Mouse (Mus musculus) forebrain, embryonic 14.5 days (tissue): Measurements from ENCODE around the gene Abcb11. TPM values are rescaled to one million over a fixed set of nuclear protein-coding genes. Genes with fewer than 3 reads are reported as not detected.
A peak's percentile ranks its signal among the peaks of the same experiment; 100 is the strongest.

Source experiments
- ATAC-seq: fragments of 200-750 bp; cut with Nextera tagmentation; 2 replicates; pipeline ENCODE4 v1.8.0; 2017; ENCODE audit warnings: mild to moderate bottlenecking, moderate library complexity
- DNase-seq: peaks from one replicate; pipeline ENCODE4 v3.0.0-alpha.2; 2015; ENCODE audit warnings: low spot score
- H3K27ac ChIP-seq: fragments of 300-500 bp; sonication (generic); 2 replicates; pipeline ENCODE4 v1.5.1; 2014; ENCODE audit warnings: low read depth, mild to moderate bottlenecking, control low read depth, low read length, moderate library complexity
- H3K27me3 ChIP-seq: fragments of 300-500 bp; sonication (generic); replicated peaks from 2 replicates; pipeline ENCODE4 v1.6.1; 2014; ENCODE audit warnings: low read length, control low read depth, mixed read lengths; ENCODE audit not compliant: control insufficient read depth, insufficient read depth
- H3K36me3 ChIP-seq: fragments of 300-500 bp; sonication (generic); 2 replicates; pipeline ENCODE4 v1.6.1; 2014; ENCODE audit warnings: low read length, control low read depth; ENCODE audit not compliant: control insufficient read depth, insufficient read depth
- H3K4me1 ChIP-seq: fragments of 300-500 bp; sonication (generic); 2 replicates; pipeline ENCODE4 v1.6.1; 2014; ENCODE audit warnings: antibody characterized with exemption, low read length, control low read depth; ENCODE audit not compliant: control insufficient read depth, insufficient read depth
- H3K4me2 ChIP-seq: fragments of 300-500 bp; sonication (generic); 2 replicates; pipeline ENCODE4 v1.6.1; 2014; ENCODE audit warnings: mild to moderate bottlenecking, control low read depth, low read length
- H3K4me3 ChIP-seq: fragments of 300-500 bp; sonication (generic); 2 replicates; pipeline ENCODE4 v1.5.1; 2014; ENCODE audit warnings: low read depth, low read length, control low read depth
- H3K9ac ChIP-seq: fragments of 300-500 bp; sonication (generic); 2 replicates; pipeline ENCODE4 v1.6.1; 2014; ENCODE audit warnings: mild to moderate bottlenecking, low read length, control low read depth, moderate library complexity
- H3K9me3 ChIP-seq: fragments of 300-500 bp; sonication (generic); replicated peaks from 2 replicates; pipeline ENCODE4 v1.6.1; 2016; ENCODE audit warnings: low read length, control low read depth, mixed read lengths; ENCODE audit not compliant: control insufficient read depth
- WGBS: fragments of 180-500 bp; shearing (Covaris S2); extraction: QIAGEN DNeasy Blood & Tissue Kit; methylation state at CpG from one replicate; pipeline ENCODE4 v1.1.7; 2014; 5-methylcytosine and 5-hydroxymethylcytosine counted together
- polyA plus RNA-seq: library from polyadenylated mRNA; unstranded; fragments of >200 nt; fragmentation: Nextera tagmentation; extraction: Ambion mirVana; gene quantifications from 2 replicates; pipeline ENCODE4 v1.2.1, GENCODE M21; 2014

Abcb11 gene
- polyA plus RNA-seq, 1 experiment from 2014 or later = 0.04 TPM

DNA sequence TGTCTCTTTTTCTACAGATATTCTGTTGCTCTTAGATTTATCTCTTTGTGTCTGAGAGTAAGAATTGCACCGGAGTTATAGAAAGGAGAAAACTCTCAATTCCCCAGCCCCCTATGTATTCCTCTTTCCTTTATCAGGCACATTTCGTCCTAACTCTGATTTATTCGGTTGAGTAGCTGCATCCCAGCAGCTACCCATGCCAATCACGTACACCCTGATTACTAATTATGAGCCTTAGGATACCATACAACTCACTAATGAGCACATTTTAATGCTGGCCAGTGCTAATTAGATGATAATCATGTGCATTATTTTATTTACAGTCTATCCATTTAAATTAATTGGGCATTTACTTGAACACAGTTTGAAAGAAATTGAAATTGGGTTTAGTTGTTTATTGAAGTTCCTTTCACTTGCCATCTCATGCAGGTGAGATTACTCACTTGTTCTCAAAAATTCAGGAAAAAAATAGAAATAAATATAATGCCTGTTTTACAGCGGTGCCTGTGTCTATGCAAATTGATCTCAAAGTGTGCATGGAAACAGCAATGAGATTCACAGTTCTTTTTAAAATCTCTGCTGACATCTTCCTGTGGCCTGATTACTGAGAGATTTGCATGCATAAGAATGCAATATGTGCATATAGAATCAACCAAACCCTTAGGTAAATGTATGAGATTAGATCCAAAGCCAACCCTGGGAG is 107.3 kb downstream of the Abcb11 start:
- H3K9ac ChIP-seq = no peak overlapping the region
- H3K4me2 ChIP-seq = no peak overlapping the region
- H3K4me1 ChIP-seq = no peaks in the 10 kb centered on the region
- H3K36me3 ChIP-seq = no peaks in the 10 kb centered on the region
- H3K9me3 ChIP-seq = no peaks in the 10 kb centered on the region
- ATAC-seq (peak; percentile 97), DNase-seq (peak; percentile 94)
- WGBS = 4% methylated on average over 5 of the region's 5 CpGs
- no peak overlapping the region for H3K4me3 ChIP-seq
- no peaks in the 10 kb centered on the region for H3K27me3 ChIP-seq
- no peak overlapping the region for H3K27ac ChIP-seq

- Histone ChIP-seq H3K9me3 (no peaks in the 10 kb centered on the region), H3K27me3 (no peaks in the 10 kb centered on the region), H3K4me2 (no peak overlapping the region), H3K9ac (no peak overlapping the region), H3K27ac (no peak overlapping the region), H3K4me3 (no peak overlapping the region), H3K36me3 (no peaks in the 10 kb centered on the region), H3K4me1 (no peaks in the 10 kb centered on the region)
- ATAC-seq (no peak), DNase-seq (no peak)
These were observed 110.3 kb downstream of the Abcb11 start for GRCm38 (mm10) chr2:69232101-69232500.

- DNase-seq (no peak), ATAC-seq (no peak)
- WGBS = 90% methylated on average over 2 of the region's 2 CpGs
These were observed 112.3 kb downstream of the Abcb11 start for GRCm38 (mm10) chr2:69230137-69230536.

DNA sequence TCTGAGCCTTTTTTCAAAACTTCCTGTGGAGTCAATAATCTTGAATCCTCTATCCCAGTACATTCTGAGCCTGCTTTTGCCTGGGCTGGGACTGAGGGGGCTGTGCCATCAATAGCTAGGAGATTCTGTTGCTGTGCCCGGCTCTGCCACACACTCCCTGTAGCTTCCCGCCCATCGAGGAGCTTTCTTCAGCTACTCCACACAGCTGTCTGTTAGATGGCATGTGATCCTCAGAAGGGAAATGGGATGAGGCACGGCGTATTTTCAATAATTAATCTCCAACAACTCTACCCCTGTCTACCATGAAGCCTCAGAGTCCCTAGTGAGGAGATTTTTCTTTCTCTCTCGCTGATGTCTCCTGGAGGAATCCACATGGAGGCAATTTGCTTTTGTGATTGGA is 113.8 kb downstream of the Abcb11 start:
- Histone ChIP-seq H3K36me3 (no peaks in the 10 kb centered on the region), H3K9me3 (no peaks in the 10 kb centered on the region), H3K4me3 (no peak overlapping the region), H3K4me1 (no peaks in the 10 kb centered on the region), H3K4me2 (no peak overlapping the region), H3K27me3 (no peaks in the 10 kb centered on the region), H3K27ac (no peak overlapping the region), H3K9ac (no peak overlapping the region)
- 85% methylated on average over 6 of the region's 6 CpGs for whole genome bisulfite sequencing
- ATAC-seq = no peak
- no peak for DNase-seq

More at GRCm38 (mm10) chr2:69230137-69230536, 112.3 kb downstream of the Abcb11 start:
- Histone ChIP-seq H3K36me3 (no peaks in the 10 kb centered on the region), H3K4me1 (no peaks in the 10 kb centered on the region), H3K4me3 (no peak overlapping the region), H3K9me3 (no peaks in the 10 kb centered on the region), H3K27me3 (no peaks in the 10 kb centered on the region), H3K9ac (no peak overlapping the region), H3K4me2 (no peak overlapping the region), H3K27ac (no peak overlapping the region)

DNA sequence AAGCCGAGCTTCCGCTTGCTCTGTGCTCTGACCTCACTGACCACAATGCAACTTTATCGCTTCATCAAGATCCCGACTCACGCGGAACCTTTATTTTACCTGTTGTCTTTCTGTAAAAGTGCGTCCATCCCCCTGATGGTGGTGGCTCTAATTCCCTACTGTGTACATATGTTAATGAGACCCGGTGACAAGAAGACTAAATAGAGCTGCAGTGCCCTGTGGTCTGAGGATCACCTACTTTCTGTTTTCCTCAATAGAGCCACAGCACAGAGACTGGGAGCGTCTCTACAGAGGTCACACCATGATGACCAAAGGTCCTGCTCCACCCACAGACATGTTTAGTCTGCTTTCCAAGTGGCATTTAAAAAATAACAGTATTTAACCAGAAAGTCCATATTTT is 115.5 kb downstream of the Abcb11 start:
- H3K4me2 ChIP-seq = no peak overlapping the region
- no peak for ATAC-seq
- no peaks in the 10 kb centered on the region for H3K27me3 ChIP-seq
- H3K27ac ChIP-seq = no peak overlapping the region
- H3K9ac ChIP-seq = no peak overlapping the region
- no peak for DNase-seq
- H3K4me1 ChIP-seq = no peaks in the 10 kb centered on the region
- no peaks in the 10 kb centered on the region for H3K9me3 ChIP-seq
- 90% methylated on average over 9 of the region's 9 CpGs for WGBS
- H3K36me3 ChIP-seq = no peaks in the 10 kb centered on the region
- no peak overlapping the region for H3K4me3 ChIP-seq

GRCm38 (mm10) chr2:69224724-69225123 is 117.7 kb downstream of the Abcb11 start:
- no peak for ATAC-seq
- no peaks in the 10 kb centered on the region for H3K27me3 ChIP-seq
- H3K27ac ChIP-seq = no peak overlapping the region

GRCm38 (mm10) chr2:69222815-69223214 is 119.6 kb downstream of the Abcb11 start:
- Histone ChIP-seq H3K4me1 (no peaks in the 10 kb centered on the region), H3K27ac (no peak overlapping the region), H3K27me3 (no peaks in the 10 kb centered on the region), H3K9me3 (no peaks in the 10 kb centered on the region), H3K36me3 (no peaks in the 10 kb centered on the region), H3K4me2 (no peak overlapping the region), H3K4me3 (no peak overlapping the region), H3K9ac (no peak overlapping the region)
- ATAC-seq (peak; percentile 69; the same call in 1 of the 2 replicates), DNase-seq (no peak)
- WGBS = 50% methylated on average over 10 of the region's 10 CpGs

More at GRCm38 (mm10) chr2:69224724-69225123, 117.7 kb downstream of the Abcb11 start:
- no peak overlapping the region for H3K9ac ChIP-seq
- H3K4me3 ChIP-seq = no peak overlapping the region
- H3K4me2 ChIP-seq = no peak overlapping the region
- H3K4me1 ChIP-seq = no peaks in the 10 kb centered on the region
- no peaks in the 10 kb centered on the region for H3K36me3 ChIP-seq
- no peak for DNase-seq
- WGBS = 59% methylated on average over 2 of the region's 2 CpGs
- no peaks in the 10 kb centered on the region for H3K9me3 ChIP-seq

DNA sequence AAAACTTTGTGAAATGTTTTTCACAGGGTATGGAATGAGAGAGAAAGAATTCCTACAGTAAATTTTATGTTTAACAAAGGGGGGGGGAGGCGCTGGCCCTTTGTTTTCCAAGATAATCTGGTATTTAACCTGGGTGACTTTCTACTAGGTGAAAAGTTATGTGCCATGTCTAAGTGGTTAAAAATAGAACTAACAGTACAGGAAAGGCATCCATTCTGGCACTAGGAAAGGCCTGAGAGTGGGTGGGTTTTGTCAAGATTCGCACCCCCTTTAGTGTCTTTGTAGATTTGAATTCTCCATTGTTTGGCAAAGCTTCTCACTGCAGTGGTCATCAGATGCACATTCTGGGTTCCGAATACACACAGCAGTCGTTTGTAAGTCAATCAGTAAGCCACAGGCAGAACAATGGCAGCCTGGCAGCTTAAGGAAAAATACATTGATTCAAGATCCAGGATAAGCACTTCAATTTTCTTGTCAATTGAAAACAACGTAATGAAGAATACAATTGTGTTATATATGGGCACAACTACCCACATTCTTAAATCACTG is 120.5 kb downstream of the Abcb11 start:
- Histone ChIP-seq H3K36me3 (no peaks in the 10 kb centered on the region), H3K27me3 (no peaks in the 10 kb centered on the region), H3K27ac (no peak overlapping the region), H3K9ac (no peak overlapping the region), H3K9me3 (no peaks in the 10 kb centered on the region), H3K4me2 (no peak overlapping the region), H3K4me1 (no peaks in the 10 kb centered on the region), H3K4me3 (no peak overlapping the region)
- no peak for DNase-seq
- WGBS = 31% methylated on average over 5 of the region's 5 CpGs
- ATAC-seq = no peak

DNA sequence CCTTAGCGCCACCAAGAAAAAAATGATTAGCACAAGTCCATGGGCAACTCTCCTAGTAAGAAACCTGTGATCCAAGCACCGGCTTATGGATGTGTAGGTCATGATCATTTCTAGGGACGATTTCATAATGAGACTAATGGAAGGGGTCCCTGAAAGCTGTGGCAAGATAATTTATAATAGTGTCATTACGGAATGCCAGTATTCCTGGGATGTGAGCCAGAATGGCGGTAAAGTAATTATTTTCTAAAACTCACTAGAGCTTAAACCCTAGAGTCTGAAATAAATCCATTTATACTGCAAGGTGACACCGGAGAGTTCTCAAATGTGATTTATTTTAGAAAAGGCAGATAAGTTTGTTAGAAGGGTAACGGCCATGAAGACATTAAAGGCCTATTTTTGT is 127.2 kb downstream of the Abcb11 start:
- no peak overlapping the region for H3K4me2 ChIP-seq
- H3K27me3 ChIP-seq = no peaks in the 10 kb centered on the region
- WGBS = 57% methylated on average over 7 of the region's 7 CpGs
- H3K4me3 ChIP-seq = no peak overlapping the region
- no peaks in the 10 kb centered on the region for H3K4me1 ChIP-seq
- H3K27ac ChIP-seq = no peak overlapping the region
- H3K36me3 ChIP-seq = no peaks in the 10 kb centered on the region
- no peak overlapping the region for H3K9ac ChIP-seq
- no peaks in the 10 kb centered on the region for H3K9me3 ChIP-seq
- no peak for ATAC-seq
- DNase-seq = peak; percentile 42
